Mouse (Mus musculus) adrenal gland, adult 10 weeks (tissue): ENCODE data around the gene Smok3c. TPM values are rescaled to one million over a fixed set of nuclear protein-coding genes. Genes with fewer than 3 reads are reported as not detected.

Source experiments
- polyA plus RNA-seq: library from polyadenylated mRNA; stranded (reverse); fragments of 350-450 nt; fragmentation: Illumina TruSeq; extraction: RNeasy Lipid Tissue Mini Kit (QIAGEN cat#74804); gene quantifications from one replicate; pipeline ENCODE4 v1.2.3, GENCODE M21; 2014; ENCODE audit warnings: low read depth, low replicate concordance

Smok3c gene
- polyA plus RNA-seq: not detected

DNA sequence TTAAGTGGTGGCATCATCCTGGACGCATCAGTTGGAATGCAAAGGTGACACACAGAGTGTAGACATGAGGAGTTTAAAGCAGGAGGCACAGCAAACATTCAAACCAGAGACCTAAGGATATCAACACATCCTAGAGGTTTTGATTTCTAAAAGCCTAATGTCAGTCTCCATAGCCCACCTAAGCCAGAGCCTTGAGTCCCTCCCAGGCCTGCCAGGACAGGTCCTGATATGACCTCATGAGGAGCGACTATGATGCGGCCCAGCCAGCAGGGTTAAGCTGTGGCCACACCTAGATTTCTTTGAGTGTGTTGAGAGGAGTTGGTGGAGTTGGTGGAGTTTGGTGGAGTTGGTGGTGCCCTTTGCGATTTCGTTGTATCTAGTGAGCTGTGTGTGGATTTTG lies at the start of gene Smok3c:
Smok3c (plus strand) TSS at position 301 of the 400 bp plus-strand sequence.

GRCm38 (mm10) chr5:138020961-138021479 lies 32.0 kb upstream of the Smok3c start, which contains the start of the genes Smok3a and Smok3b:
Gene Smok3a (plus strand): TSS chr5:138021261.
Gene Smok3b (plus strand): TSS chr5:138021429.

GRCm38 (mm10) chr5:138084996-138085395 lies 32.0 kb downstream of the Smok3c start, which contains the start of gene Zkscan1:
Gene Zkscan1 (plus strand): TSS chr5:138085084.

Other genes starting within 250 kb of the Smok3c start
- 0.76 TPM for gene Pilra, start 216.9 kb upstream of the Smok3c start, polyA plus RNA-seq
- gene Pilrb1, start 195.1 kb upstream of the Smok3c start, polyA plus RNA-seq: not detected
- gene Pilrb2, start 181.4 kb upstream of the Smok3c start, polyA plus RNA-seq: not detected
- not detected for gene Cyp3a13, start 131.6 kb upstream of the Smok3c start, polyA plus RNA-seq
- 0.64 TPM for gene Gjc3, start 90.1 kb upstream of the Smok3c start, polyA plus RNA-seq
- not detected for gene Azgp1, start 71.7 kb upstream of the Smok3c start, polyA plus RNA-seq
- gene Smok3a, start 31.9 kb upstream of the Smok3c start, polyA plus RNA-seq: not detected
- gene Smok3b, start 31.8 kb upstream of the Smok3c start, polyA plus RNA-seq: not detected
- gene Zkscan1, start 31.9 kb downstream of the Smok3c start, polyA plus RNA-seq: 48.4 TPM
- 13.8 TPM for gene Zscan21, start 63.7 kb downstream of the Smok3c start, polyA plus RNA-seq
- 14.7 TPM for gene Zfp113, start 102.5 kb downstream of the Smok3c start, polyA plus RNA-seq
- 94.6 TPM for gene Cops6, start 107.9 kb downstream of the Smok3c start, polyA plus RNA-seq
- gene Ap4m1, start 118.8 kb downstream of the Smok3c start, polyA plus RNA-seq: 3.0 TPM
- 12.5 TPM for gene Mcm7, start 119.2 kb downstream of the Smok3c start, polyA plus RNA-seq
- gene Taf6, start 134.3 kb downstream of the Smok3c start, polyA plus RNA-seq: 4.4 TPM
- gene Cnpy4, start 134.3 kb downstream of the Smok3c start, polyA plus RNA-seq: 15.5 TPM
- 0.47 TPM for gene Mblac1, start 141.1 kb downstream of the Smok3c start, polyA plus RNA-seq
- gene Nxpe5, start 172.7 kb downstream of the Smok3c start, polyA plus RNA-seq: not detected
- gene Lamtor4, start 202.3 kb downstream of the Smok3c start, polyA plus RNA-seq: 1.3 TPM
- gene BC037034, start 210.8 kb downstream of the Smok3c start, polyA plus RNA-seq: 1.9 TPM
- not detected for gene Gal3st4, start 219.6 kb downstream of the Smok3c start, polyA plus RNA-seq
- not detected for gene Gm43720, start 226.8 kb downstream of the Smok3c start, polyA plus RNA-seq
- gene Gpc2, start 226.8 kb downstream of the Smok3c start, polyA plus RNA-seq: 0.23 TPM
- gene Stag3, start 227.0 kb downstream of the Smok3c start, polyA plus RNA-seq: not detected